Mouse (Mus musculus) testis, postnatal 14 days (tissue): ENCODE data around the gene Plin2.

Experiments
- DNase-seq: peaks from one replicate; pipeline ENCODE4 v3.0.0; 2021; ENCODE audit warnings: low spot score

Plin2 gene

DNA sequence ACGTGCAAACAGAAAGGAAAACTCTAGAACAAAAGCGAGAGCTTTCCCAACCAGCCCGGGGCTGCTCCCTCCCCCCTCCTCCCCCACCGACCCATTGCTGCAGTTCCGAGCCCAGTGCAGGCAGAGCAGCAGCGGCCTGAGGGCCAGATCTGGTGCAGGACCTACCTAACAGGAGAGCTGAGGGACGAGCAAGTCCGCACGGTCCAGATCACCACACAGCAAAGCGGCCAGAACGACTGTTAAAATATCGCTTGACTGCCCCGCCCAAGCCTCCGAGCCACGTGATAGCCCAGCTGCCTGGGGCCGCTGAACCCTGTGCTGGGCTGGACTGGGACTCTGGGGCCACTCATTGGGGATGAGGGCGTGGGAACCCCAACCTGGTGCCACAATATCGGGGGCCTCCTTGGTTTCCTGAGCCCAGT, at the start of gene Plin2:
TSS of gene Plin2 (minus strand) at position 281 of the 422 bp plus-strand sequence.
- DNase-seq: peak; percentile 49

DNA sequence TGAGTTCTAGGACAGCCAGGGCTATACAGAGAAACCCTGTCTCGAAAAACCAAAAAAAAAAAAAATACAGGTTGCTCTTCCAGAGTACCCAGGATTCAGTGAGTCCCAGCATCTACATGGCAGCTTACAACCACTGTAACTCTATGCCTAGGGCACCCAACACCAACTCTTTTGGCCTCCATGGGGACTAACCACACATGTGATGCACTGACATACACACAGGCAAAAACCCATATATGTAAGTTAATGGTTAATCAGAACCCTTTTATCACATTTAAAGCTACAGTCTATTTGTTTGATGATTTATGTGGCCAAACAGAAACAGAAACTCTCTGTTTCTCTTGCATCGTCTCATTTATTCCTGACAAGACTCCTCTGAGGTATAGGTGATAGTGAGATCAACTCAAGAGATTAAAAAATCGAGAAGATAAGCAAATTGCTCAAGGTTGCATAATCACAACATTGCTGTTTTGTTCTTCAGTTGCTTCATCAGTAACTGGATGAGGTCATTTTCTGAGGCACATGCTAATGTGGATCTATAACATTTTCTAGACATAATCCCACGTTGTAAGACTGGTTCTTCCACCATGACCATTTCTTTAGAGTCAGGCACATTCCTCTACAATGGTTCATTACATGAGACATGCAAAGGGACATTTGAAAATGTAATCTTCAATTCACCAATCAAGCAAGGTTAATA, 49.2 kb upstream of the Plin2 start:
- DNase-seq: no peak

DNA sequence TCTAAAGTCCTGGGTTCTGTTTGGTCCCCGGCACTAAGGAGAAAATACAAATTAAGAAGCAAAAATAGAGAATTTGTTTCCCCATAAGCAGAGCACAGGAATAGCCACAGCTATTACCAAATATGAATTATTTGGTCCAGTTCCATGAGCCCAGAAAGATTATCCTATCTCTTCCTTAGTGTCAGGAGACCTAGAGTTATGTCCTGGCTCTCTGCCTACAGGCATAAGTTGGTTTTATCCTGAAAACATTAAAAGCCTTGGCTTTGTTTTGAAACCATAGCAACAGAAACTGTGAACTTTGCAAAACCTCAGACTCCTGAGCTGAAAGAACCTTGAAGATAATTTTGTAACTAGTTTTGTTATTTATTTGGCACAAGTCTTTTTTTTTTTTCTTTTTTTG, 47.3 kb upstream of the Plin2 start:
- DNase-seq: peak; percentile 58

DNA sequence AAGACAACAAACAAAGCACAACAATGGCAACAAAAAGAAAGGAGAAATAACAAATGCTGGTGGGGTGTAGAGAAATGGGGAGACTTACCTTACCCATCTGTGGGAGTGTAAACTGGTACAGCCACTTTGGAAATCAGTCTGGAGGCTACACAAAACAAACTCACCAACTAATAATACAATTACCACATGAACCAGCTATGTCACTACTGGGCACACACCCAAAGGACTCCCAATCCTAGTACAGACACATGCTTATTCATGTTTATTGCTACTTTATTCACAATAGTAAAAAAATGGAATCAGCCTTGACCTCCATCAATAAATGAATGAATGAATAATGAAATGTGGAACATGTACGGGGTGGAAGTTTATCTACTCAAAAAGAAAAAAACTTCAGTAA, 45.5 kb upstream of the Plin2 start:
- no peak for DNase-seq

DNA sequence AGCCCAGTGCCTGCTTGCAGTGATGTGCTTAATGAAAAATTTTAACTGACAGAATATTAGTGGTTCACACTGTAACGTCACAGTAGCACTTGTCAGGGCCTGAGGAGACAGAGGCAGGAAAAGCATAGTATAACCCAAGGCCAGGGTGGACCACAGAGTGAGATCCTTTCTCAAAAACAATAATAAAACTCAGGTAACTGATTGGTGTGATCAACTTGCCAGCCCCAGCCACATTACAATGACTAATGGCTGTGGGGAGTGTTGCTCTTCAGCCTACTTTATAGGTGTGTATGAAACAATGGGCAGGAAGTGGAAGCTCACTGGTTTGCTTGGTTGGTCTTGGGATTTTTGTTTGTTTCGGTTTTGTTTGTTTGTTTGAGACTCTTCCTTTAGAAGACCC, 43.7 kb upstream of the Plin2 start:
- no peak for DNase-seq

DNA sequence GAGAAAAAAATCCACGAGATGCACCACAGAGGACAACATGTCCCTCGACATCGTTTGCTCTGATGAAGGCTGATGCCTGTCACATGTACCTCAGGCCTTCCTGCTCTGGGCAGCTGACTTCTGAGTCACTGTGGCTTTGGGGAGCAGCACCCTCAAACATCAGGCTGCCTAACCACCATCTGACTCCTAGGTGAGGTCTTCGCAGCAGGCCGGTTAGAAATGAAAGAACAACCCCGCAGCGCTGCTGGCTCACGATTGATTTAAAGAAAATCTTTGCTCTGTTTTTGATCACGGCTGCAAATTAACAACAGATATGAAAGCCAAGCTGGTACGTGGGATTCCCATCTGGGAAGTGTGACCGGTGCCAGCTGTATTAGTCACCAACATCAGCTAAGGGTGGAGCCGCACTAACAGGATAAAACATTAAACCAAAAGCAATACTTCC, 42.9 kb upstream of the Plin2 start:
- DNase-seq: no peak

DNA sequence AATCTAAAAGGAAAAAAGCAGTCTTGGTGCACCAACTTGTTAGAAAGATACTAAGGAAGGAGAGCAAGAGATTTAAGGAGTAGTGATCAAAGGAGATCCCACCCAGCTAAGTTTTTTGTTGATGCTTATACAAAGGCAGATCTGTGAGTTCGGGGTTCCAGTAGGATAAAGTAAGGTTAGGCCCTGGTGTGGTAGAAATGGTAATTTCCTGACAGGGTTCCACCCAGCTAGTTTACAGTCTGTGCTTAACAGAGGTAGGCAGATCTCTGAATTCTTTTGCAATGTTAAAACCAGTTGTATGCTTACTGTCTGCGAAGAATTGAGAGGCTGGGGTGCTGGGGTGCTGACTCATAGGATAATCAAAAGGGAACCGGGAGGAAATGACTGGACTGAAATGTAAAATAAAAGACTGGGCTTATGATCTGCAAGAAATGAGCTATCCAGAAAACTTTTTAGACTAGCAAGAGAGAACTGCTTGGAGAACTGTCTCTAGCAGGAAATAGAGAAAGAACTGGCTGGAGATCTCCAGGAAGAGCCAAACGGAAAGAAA, 40.9 kb upstream of the Plin2 start:
- no peak for DNase-seq

DNA sequence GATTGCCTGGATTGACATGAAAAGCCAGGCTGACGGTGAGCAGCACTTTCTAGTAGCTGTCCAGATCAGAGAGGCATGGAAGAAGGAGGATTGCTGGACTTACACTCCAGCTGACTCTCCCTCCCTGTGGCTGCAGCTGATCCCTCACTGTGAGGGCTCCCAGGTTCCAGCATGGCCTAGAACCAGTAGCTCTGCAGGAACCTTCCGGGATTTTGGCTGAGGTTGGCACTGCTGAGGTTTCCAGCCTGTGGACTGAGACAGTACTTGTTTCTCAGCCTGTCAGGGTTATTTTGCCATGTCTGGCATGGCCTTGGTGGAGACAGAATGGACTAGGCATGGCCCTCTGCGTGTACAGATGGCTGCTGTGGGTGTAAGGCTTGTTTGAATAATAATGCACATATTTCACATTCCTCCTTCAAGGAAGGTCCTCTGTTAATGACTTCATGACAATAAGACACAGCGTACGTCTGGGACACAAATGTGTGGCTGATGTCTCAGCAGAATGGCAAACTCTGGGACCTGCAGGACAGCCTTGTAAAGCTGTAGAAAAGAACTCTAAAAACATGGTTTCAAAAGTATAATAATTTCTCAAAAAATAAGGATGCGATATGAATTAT, 40.3 kb upstream of the Plin2 start:
- no peak for DNase-seq

DNA sequence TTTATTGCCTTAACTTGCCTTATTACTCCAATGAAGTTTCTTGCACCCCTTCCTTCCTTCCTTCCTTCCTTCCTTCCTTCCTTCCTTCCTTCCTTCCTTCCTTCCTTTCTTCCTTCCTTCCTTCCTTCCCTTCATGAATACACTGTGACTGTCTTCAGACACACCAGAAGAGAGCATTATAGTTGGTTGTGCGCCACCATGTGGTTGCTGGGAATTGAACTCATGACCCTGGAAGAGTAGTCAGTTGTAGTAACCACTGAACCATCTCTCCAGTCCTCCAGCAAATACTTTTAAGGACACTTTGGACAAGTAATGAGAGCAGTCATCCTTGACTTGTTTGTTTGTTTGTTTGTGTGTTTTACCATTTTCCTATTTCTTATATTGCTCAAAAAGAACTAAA, 38.9 kb upstream of the Plin2 start:
- no peak for DNase-seq

DNA sequence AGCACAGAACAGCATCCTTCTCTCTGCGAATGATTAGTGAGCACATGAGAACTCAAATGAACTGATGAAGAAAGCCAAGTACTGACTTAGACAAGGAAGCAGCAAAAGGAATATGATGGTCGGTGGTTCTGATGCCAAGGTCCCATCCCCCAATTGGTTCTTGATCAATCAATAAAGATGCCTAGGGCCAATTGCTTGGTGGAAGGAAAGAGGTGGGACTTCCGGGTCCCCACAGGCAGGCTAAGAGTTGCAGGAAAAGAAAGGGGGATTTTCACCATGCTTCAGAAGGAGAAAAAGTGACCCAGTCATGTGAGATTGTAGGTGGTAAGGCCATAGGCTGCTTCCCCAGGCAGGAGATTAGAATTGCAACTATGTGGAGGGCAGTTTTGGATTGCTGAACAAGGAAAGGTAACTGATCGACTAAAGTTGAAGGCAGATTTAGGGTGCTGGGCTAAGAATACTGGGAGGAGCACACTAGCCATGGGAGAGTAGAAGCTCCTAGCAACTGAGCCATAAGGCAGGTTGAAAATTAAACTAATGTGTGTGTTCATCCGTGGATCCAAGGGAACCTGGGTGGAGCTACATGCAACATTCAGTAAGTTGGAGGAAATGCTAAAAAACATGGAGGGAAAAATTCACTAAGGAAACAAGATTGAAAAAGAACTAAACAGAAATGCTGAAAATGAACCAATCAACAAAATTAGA, 29.5 kb upstream of the Plin2 start:
- no peak for DNase-seq

DNA sequence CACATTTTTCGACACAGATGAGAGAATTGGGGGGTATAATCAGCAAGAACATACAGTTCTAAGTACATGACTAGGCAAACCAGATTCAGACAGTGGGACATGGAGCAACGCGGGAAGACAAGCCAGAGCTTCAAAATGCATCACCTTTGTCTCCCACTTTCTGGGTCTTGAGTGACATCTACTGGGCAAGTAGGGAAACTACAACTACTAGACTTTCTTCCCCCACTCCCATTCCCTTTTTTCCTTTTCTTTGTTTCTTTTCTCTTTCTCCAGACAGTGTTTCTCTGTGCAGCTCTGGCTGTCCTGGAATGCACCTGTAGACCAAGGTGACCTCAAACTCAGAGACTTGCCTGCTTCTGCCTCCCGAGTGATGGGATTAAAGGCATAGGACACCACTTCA, 27.0 kb upstream of the Plin2 start:
- DNase-seq: peak; percentile 21

DNA sequence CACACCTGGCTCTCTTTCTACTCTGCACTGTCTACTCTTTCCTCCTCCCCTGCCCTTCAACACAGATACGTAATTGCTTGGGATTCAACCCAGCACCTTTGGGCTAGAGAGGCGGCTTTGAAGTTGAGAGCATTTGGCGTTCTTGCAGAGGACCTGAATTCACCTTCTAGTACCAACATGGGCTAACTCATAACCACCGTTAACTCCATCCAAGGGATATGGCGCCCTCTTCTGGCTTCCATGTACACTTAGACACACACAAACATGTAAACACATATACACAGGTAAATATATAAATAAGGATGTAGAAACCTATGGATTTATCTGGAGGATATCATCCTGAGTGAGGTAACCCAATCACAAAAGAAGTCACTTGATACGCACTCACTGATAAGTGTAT, 25.2 kb upstream of the Plin2 start:
- DNase-seq: no peak

DNA sequence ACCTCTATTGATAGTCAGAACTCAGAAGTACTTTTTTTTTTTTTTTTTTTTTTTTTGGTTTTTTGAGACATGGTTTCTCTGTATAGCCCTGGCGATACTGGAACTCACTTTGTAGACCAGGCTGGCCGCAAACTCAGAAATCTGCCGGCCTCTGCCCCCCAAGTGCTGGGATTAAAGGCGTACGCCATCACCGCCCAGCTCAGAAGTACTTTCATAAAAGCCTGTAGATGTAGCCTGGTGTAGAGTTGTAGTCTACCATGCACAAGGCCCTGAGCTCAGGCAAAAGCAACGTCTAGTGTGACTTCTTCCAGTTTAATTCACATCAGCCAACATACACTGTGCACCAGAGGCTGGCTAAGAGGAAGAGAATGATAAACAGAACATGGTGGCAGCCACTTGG, 23.1 kb upstream of the Plin2 start:
- DNase-seq: no peak

DNA sequence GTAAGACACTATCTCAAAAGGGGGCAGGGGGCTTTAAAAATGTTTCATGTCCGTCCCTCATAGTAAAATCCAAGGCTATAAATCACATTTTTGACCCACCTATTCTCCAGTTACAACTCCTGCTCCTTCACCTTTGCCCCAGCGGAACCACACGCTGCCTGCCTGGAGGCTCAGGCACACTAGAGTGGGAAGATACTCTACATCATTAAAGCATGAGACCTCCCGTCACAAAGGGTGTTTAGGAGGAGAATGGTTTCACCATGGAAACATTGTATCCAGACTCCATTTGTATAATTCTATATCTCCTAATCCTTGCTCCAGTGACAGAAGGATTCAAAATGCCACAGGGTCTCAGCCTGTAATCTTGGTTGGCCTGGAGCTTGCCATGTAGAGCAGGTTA, 21.4 kb upstream of the Plin2 start:
- no peak for DNase-seq

DNA sequence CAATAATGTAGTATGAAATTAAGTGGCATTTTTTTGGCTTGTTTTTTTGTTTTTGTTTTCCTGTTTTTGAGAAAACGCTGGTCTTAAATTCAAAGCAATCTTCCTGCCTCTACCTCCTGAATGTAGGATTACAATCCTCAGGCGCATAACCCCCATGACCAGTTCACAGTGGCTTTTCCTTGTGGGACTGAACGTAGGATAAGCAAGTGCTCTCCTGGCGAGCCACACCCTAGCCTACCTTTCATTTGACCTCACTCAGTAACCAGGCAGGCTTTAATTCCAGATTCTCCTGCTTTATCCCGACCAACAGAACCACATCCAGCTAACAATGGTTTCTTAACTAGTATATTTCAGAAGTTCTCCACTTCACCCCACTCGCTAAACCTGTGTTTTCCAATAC, 20.9 kb upstream of the Plin2 start:
- no peak for DNase-seq

DNA sequence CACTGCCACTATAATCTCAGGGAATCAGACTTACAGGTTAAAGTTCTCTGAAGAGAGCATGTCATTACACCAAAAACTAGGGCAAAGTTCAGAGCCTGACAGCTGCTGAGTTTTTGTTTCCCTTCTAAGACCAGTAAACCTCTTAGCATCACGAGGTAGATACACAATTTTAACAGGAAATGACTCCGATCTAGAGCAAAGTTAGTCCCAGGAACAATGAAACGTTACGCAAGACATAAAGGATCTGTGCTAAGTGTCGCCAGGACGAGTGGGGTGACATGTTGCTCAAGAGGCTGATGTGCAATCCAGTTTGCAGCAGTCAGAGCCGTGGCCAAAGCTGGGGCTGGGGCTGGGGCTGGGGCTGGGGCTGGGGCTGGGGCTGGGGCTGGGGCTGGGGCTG, 20.3 kb upstream of the Plin2 start:
- DNase-seq: no peak

DNA sequence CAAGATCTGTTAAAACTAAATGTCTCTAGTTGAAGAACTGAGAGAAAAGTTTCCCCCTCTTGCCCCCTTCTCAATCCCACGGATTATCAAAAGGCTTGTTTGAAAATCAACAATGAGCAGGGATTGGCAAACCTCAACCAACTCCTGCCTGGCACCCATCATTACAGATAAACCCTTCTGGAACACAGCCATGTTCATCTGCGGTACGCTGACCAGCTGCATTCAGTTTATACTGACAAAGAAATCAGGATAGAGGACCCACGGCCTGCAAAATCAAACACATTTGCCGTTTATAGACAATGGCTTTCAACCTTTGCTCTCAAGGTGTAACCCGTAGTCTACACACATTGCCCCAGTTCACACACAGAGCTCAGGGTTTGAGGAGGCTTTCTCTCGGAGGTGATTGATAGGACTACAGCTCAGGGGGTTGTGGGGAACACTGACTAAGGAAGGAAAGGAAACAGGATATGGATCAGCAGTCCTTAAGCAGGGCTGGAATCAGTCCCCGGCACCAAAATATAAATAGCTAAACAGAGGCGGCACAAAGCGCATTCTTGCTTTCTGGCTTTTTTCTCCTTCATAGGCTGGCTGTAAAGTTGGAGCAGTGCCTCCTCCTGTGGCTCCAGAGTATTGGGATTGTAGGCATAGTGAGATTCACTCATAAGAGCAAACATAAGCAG, 19.3 kb upstream of the Plin2 start:
- DNase-seq: no peak

DNA sequence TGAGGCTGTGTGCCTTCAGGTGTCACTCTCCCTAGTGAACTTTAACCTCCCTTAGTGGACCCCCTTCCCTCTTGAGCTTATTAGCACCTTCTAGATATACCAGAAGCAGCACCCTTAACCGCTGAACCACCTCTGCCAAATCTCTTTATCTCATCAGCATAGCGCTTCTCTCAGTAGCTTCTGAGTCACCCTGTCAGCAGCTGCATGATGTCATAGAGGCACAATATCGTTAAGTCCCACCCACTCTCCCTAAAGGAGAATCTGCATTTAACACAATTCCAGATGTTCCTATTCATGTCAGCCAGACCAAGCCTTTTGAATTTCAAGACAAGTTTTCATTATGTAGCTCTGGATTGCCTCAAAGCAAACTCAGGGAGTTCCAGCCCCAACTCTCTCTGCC, 16.7 kb upstream of the Plin2 start:
- DNase-seq: no peak

DNA sequence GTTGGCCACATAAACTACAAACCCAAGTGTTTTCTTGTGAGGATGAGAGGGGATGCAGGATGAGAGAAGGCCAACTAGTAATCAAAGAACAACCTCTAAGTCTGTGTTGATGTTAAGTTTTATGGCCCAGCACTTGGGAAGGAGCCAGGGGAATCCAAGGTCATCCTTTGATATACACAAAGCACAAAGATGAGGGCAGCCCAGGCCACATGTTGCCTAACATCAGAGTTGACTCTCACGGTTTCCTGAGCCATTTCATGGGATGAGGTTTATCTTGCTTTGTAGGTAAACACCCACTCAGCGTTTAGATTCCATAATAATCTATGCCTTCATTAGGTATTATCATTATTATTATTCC, 16.1 kb upstream of the Plin2 start:
- DNase-seq: peak; percentile 27

DNA sequence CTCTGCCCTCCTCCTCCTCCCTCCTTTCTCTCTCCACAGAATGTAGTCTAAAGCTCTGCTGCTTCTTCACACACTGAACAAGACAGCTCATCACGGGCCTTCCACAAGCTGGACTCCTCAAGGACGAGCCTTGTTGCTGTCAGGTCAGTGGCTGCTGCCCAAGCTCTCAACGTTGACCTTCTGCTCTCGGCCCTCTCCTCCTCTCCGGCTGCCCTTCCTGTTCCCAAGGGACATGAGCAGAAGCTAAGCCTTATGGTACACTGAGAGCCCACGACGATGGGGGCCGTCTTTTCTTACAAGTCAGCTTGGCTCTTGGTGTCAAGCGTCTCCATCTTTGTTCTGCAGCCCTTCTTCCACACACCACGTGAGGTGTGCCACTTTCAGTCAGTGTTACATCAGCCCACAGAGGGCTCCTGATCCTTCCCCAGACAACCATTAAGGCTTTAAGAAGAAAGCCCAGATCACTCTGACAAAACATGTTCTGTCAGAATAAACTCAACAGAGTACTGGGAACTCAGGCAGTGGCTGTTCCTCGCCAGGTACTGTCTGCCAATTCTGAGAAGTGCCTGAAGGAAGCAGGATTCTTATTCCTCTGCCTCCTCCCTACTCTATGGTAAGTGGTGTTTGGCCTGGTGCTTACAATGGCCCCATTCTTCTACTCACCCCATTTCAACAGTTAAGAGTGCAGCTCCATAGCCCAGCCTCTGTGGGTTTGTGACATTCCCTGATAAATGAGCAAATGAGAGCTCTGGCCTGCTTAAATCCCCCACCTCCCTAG, 15.6 kb upstream of the Plin2 start:
- DNase-seq: peak; percentile 45

DNA sequence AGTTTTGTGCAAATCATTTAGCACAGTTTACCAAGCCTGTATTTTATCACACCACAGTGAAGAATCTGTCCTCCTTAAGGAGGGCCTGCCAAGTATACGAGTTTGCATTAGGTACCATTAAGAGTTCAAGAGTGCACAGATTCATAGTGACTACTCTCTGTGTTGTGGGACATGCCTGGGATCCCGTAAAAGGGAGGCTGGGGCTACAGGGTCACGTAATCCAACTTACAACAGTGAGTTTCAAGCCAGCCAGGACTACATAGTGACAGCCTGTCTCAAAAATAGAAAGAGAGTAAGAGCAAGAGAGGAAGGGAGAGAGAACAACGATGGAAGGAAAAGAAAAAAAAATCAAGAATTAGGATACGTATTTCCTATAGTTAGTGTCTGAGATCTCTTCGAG, 14.9 kb upstream of the Plin2 start:
- DNase-seq: no peak

DNA sequence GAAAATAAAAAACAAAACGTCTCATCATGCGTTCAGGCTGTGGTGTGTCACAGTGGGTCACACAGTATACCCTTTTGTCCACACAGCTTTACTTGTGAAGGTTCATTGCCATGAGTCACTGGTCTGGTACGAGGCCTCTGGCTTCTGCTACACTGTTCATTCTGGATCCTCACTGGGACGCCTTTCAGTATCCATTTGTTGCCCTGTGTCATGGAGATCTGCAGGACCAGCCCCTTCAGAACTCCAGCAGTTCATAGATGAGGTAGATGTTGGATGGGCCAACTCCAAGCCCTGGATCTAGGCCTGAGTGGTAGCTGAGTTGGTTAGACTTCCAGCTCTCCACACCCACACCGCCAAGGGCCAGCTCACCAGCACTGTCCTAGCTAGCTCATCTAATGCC, 13.9 kb upstream of the Plin2 start:
- DNase-seq: no peak
